Mouse (Mus musculus): ENCODE measurements at regions not wholly inside any gene's neighbourhood (a gene's known extent, or its start where the extent isn't known, plus 50 kb on each side); places are given as distances from the start of the nearest gene placed in this dataset.
A peak's percentile ranks its signal among the peaks of the same experiment; 100 is the strongest.

DNA sequence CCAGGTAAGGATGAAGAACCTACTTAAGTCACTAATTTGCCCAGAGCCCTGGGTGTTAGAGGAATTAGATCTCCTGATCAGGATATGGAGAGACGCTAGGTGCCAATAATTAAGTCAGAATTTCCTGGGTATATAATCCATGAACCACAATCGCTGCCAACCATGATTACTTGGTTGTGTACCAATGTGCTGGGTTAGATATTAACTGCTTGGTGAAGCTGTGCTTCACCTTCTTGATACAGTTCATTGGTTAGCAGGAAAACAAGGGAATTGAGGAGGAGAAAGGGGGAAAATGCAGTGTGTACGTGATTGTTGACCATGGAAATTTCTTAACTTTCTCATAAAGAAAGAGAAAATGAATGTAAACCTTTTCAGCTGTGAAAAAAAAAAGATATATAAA lies 961.7 kb upstream of the Slc39a10 start:
- DNase-seq (ENCODE audit: extremely low read depth, low read depth) = no peak

DNA sequence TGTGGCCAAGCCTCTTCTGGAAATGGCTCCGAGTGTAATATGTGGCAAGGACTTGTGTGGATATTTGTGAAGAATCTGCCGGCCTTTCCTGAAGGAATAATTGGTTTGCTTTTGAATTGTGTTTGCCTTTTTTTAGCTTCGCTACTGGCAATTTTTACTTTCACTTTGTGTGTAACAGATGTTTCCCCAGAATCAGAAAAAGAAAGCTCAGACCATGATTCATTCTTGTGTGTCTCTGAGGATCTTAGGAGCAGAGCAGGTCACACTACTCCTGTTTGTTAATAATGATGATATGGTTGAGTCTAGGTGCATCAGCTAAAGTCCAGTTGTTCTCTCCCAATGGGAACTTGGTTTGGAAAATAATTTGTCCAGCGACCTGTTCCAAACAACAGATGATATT lies 961.3 kb upstream of the Slc39a10 start:
- no peak for DNase-seq (ENCODE audit: extremely low read depth, low read depth)

DNA sequence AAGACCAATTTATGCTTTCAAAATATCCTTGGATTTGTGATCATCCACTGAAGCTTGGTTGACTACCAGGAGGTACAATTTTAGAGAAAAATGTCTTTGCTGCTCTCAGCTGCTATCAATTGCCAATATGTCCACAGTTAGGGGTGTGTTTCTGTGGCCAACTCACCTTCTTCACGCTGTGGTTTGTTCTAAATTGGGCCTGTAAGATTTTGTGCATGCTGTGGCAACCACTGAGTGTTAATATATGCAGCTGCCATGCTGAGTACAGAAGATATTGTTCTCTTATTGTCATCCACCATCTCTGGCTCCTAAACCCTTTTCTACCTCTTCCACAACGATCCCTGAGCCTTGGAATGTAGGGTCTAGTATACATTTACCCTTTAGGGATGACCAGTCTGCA lies 948.2 kb upstream of the Slc39a10 start:
- no peak for DNase-seq (ENCODE audit: extremely low read depth, low read depth)

DNA sequence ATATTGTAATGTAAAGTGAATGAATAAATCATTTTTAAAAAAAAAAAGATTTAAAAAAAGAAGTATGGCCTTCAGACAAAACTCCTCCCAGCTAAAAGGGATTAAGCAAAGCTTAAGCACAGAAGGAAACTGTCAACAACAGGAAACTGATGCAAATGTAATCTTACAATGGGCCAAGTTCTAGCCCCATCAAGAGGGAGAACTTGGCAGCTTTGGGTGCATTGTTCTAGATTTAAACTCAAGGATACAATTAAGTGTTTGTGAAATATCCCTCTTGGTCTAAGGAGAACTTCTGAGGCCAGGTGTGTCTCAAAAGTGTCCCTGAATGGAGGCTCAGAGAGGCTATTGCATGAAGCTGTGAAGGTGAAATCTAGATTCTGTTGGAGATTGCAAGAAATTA lies 941.4 kb upstream of the Slc39a10 start:
- no peak for DNase-seq (ENCODE audit: extremely low read depth, low read depth)

DNA sequence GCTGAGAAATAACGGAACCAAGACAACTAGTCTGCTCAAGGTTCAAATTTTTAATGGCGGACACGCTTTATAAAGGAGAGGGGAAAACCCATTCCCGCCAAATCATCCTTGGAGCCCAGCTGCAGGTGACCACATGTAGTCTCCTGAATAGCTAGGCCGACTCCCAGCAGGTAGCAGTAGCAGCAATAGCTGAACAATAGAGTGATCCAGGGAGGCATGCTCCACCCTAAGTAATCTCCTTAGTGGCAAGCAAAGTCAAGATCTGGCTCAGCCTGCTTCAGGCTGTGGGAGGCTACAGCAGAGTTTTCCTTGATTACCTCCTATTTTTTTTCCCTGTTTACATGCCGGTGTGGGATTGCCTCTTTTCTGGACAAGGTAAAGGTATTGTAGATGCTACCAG lies 934.6 kb upstream of the Slc39a10 start:
- no peak for DNase-seq (ENCODE audit: extremely low read depth, low read depth)

DNA sequence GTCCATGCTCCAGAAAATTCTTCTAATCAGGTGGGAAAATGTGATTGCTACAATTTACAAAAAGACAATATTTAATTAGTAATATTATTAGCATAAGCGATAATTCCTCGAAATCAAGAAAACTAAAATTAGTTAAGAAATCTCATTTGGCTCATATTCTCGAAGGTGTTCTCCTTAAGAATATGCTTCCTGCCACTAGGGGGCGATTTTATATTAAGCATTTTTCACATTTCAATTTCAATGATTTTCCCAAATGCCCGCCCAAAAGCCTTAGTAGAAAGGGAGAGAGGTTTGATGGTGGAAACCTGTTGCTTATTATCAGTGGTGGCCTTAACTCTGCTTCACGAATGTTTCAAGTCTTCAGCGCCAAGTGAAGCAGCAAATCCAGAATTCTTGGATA lies 916.9 kb upstream of the Slc39a10 start:
- peak; percentile 11 for DNase-seq (ENCODE audit: extremely low read depth, low read depth)

DNA sequence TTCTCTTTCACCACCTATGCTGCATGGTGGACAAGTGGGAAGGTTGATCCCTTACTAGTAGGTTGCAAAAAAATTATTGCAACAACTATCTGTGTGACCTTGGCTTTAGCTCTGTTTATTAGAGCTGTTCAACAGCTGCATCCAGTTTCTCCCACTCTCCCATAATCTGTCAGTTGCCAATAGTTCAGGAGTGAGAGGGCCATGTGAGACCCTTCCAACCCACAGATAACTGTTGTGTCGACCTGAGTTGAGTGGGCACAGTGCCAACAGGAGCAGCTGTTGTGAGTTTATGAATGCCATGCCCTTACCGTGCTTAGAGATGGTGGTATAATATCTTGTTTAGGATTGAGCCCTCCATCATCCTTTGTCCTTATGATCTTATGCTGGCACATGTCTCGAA lies 902.1 kb upstream of the Slc39a10 start:
- DNase-seq (ENCODE audit: extremely low read depth, low read depth) = no peak

All from MEL-GATA-1-ER (cell line).